Mouse (Mus musculus) stomach, postnatal 0 days (tissue): ENCODE results near the gene Ccl1. TPM values are rescaled to one million over a fixed set of nuclear protein-coding genes. Genes with fewer than 3 reads are reported as not detected.

Experiments
- ATAC-seq: fragments of 200-750 bp; cut with Nextera tagmentation; 2 replicates; pipeline ENCODE4 v1.8.0; 2017; ENCODE audit not compliant: low FRiP score, low TSS enrichment
- DNase-seq: peaks from one replicate; pipeline ENCODE4 v3.0.0-alpha.2; 2016; ENCODE audit warnings: low spot score
- H3K27ac ChIP-seq: fragments of 300-500 bp; sonication (generic); replicated peaks from 2 replicates; pipeline ENCODE4 v1.5.1; 2014; ENCODE audit warnings: mild to moderate bottlenecking, control low read depth
- H3K27me3 ChIP-seq: fragments of 300-500 bp; sonication (generic); 2 replicates; pipeline ENCODE4 v1.6.1; 2014; ENCODE audit warnings: low read length; ENCODE audit not compliant: control insufficient read depth, insufficient read depth
- H3K36me3 ChIP-seq: fragments of 300-500 bp; sonication (generic); 2 replicates; pipeline ENCODE4 v1.6.1; 2014; ENCODE audit warnings: low read length, mixed read lengths; ENCODE audit not compliant: control insufficient read depth, insufficient read depth
- H3K4me1 ChIP-seq: fragments of 300-500 bp; sonication (generic); replicated peaks from 2 replicates; pipeline ENCODE4 v1.6.1; 2014; ENCODE audit warnings: antibody characterized with exemption; ENCODE audit not compliant: control insufficient read depth, insufficient read depth
- H3K4me2 ChIP-seq: fragments of 300-500 bp; sonication (generic); replicated peaks from 2 replicates; pipeline ENCODE4 v1.6.1; 2014; ENCODE audit warnings: low read depth, mild to moderate bottlenecking, control low read depth, moderate library complexity
- H3K4me3 ChIP-seq: fragments of 300-500 bp; sonication (generic); 2 replicates; pipeline ENCODE4 v1.5.1; 2014; ENCODE audit warnings: low read depth, low read length, control low read depth
- H3K9ac ChIP-seq: fragments of 300-500 bp; sonication (generic); 2 replicates; pipeline ENCODE4 v1.6.1; 2014; ENCODE audit warnings: mild to moderate bottlenecking, low read length, control low read depth, mixed read lengths
- H3K9me3 ChIP-seq: fragments of 300-500 bp; sonication (generic); 2 replicates; pipeline ENCODE4 v1.6.1; 2016; ENCODE audit warnings: low read length; ENCODE audit not compliant: control insufficient read depth
- CTCF ChIP-seq: IDR thresholded peaks from 2 replicates; pipeline ENCODE4 v1.5.1; 2016; ENCODE audit warnings: antibody characterized with exemption, low read depth, mild to moderate bottlenecking, moderate library complexity
- EP300 ChIP-seq: optimal IDR thresholded peaks from 2 replicates; pipeline ENCODE3; 2016; ENCODE audit warnings: antibody characterized with exemption
- WGBS: fragments of 180-500 bp; shearing (Covaris S2); extraction: QIAGEN DNeasy Blood & Tissue Kit; methylation state at CpG from one replicate; pipeline ENCODE4 v1.1.7; 2014; 5-methylcytosine and 5-hydroxymethylcytosine counted together
- polyA plus RNA-seq: library from polyadenylated mRNA; unstranded; fragments of >200 nt; fragmentation: Nextera tagmentation; extraction: Ambion mirVana; gene quantifications from 2 replicates; pipeline ENCODE4 v1.2.1, GENCODE M21; 2015

Ccl1 gene
- polyA plus RNA-seq, 1 experiment from 2014 or later, result not detected

GRCm38 (mm10) chr11:82183281-82183935 is 122.1 kb downstream of the Ccl1 start:
- H3K4me3 ChIP-seq, result no peak overlapping the region
- H3K9ac ChIP-seq, result no peak overlapping the region
- no peaks in the 10 kb centered on the region for H3K9me3 ChIP-seq
- no peak overlapping the region for H3K27ac ChIP-seq
- 75% methylated on average over 6 of the region's 6 CpGs for WGBS
- H3K36me3 ChIP-seq, result no peaks in the 10 kb centered on the region
- no peak for ATAC-seq
- no peak for TF ChIP-seq CTCF
- TF ChIP-seq EP300, result no peak
- H3K4me2 ChIP-seq, result no peak overlapping the region
- H3K27me3 ChIP-seq, result no peaks in the 10 kb centered on the region
- H3K4me1 ChIP-seq, result no peaks in the 10 kb centered on the region
- DNase-seq, result no peak

DNA sequence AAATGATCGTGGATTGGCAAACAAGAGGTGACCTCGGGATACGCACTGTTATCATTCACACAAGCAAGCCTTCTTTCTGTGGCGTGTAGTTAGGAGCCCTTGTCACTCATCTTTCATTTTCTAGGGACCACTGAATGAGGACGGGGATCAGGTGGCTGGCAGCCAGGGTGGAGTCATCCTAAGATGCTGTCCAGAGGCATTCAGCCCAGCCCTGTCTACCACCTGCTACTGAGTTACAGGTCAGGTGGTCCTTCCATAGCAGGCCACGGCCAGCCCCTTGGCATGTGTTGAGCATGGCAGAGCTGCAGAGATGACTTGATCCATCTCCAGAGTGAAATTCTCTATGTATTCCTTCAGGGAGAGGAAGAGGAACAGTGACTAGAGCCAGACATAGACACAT is 123.1 kb downstream of the Ccl1 start:
- Histone ChIP-seq H3K4me3 (no peak overlapping the region), H3K27me3 (no peaks in the 10 kb centered on the region), H3K36me3 (no peaks in the 10 kb centered on the region), H3K4me2 (no peak overlapping the region), H3K4me1 (no peaks in the 10 kb centered on the region), H3K27ac (no peak overlapping the region), H3K9ac (no peak overlapping the region), H3K9me3 (no peaks in the 10 kb centered on the region)
- DNase-seq (no peak), ATAC-seq (no peak)
- 67% methylated on average over 6 of the region's 6 CpGs for WGBS
- no peak for TF ChIP-seq EP300
- no peak for TF ChIP-seq CTCF

DNA sequence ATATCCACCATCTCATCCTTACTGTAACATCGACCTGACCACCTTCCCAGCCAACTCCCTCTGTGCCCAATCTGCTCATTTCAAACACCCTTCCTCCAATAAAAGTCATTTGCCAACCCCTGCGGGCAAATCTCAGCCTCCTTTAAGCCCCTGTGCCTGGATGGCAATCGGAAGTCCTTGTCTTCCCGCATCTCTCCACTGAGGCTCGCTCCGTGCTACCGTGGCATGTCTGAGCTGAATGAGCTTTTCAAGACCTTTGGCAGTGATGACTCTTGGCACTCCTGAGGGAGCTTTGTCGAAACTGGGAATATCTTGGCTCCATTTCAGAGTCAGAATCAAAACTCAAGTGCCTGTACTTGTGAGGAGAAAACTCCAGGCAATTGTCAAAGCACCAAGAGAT is 124.2 kb downstream of the Ccl1 start:
- Histone ChIP-seq H3K4me2 (no peak overlapping the region), H3K36me3 (no peaks in the 10 kb centered on the region), H3K4me3 (no peak overlapping the region), H3K9ac (no peak overlapping the region), H3K27ac (no peak overlapping the region), H3K9me3 (no peaks in the 10 kb centered on the region), H3K4me1 (no peaks in the 10 kb centered on the region), H3K27me3 (no peaks in the 10 kb centered on the region)
- no peak for ATAC-seq
- WGBS, result 67% methylated on average over 8 of the region's 8 CpGs
- no peak for DNase-seq
- TF ChIP-seq CTCF (no peak), EP300 (no peak)

- WGBS, result 71% methylated on average over 5 of the region's 5 CpGs
- ATAC-seq, result no peak
These were observed 127.3 kb downstream of the Ccl1 start for GRCm38 (mm10) chr11:82178161-82178560.

GRCm38 (mm10) chr11:82177711-82178110 is 127.8 kb downstream of the Ccl1 start:
- peak; percentile 51; the same call in 1 of the 2 replicates for ATAC-seq
- H3K9me3 ChIP-seq, result no peaks in the 10 kb centered on the region
- peak; percentile 85 for TF ChIP-seq CTCF
- TF ChIP-seq EP300, result no peak
- no peaks in the 10 kb centered on the region for H3K4me1 ChIP-seq
- no peak overlapping the region for H3K4me2 ChIP-seq
- H3K9ac ChIP-seq, result no peak overlapping the region
- no peak overlapping the region for H3K4me3 ChIP-seq
- H3K36me3 ChIP-seq, result no peaks in the 10 kb centered on the region
- DNase-seq, result peak; percentile 33
- no peak overlapping the region for H3K27ac ChIP-seq
- no peaks in the 10 kb centered on the region for H3K27me3 ChIP-seq
- 32% methylated on average over 5 of the region's 5 CpGs for WGBS

More at GRCm38 (mm10) chr11:82178161-82178560, 127.3 kb downstream of the Ccl1 start:
- H3K36me3 ChIP-seq, result no peaks in the 10 kb centered on the region
- no peak overlapping the region for H3K9ac ChIP-seq
- no peak overlapping the region for H3K27ac ChIP-seq
- no peak overlapping the region for H3K4me3 ChIP-seq
- no peaks in the 10 kb centered on the region for H3K9me3 ChIP-seq
- H3K4me2 ChIP-seq, result no peak overlapping the region
- no peak for TF ChIP-seq EP300
- TF ChIP-seq CTCF, result no peak
- H3K27me3 ChIP-seq, result no peaks in the 10 kb centered on the region
- DNase-seq, result no peak
- H3K4me1 ChIP-seq, result no peaks in the 10 kb centered on the region

GRCm38 (mm10) chr11:82174794-82175193 is 130.7 kb downstream of the Ccl1 start:
- H3K27ac ChIP-seq, result no peak overlapping the region
- no peak overlapping the region for H3K4me3 ChIP-seq
- no peaks in the 10 kb centered on the region for H3K9me3 ChIP-seq
- 26% methylated on average over 3 of the region's 3 CpGs for WGBS
- TF ChIP-seq EP300 (no peak), CTCF (peak; percentile 78)
- H3K4me1 ChIP-seq, result no peaks in the 10 kb centered on the region
- no peak overlapping the region for H3K4me2 ChIP-seq
- H3K27me3 ChIP-seq, result no peaks in the 10 kb centered on the region
- H3K9ac ChIP-seq, result no peak overlapping the region
- DNase-seq, result peak; percentile 64
- peak; percentile 47; the same call in 1 of the 2 replicates for ATAC-seq
- H3K36me3 ChIP-seq, result no peaks in the 10 kb centered on the region
